Mouse (Mus musculus): ENCODE data around the gene Gm2a. TPM values are rescaled to one million over a fixed set of nuclear protein-coding genes. Genes with fewer than 3 reads are reported as not detected.
"Not testable (repeated sequence)": the region's sequence is repeated elsewhere in the genome, so short reads cannot be mapped to it uniquely, and the experiment has no call there.

Gm2a gene
- total and polyA plus RNA-seq, 3 experiments: 0.19 to 0.52 TPM; not detected in 1

DNA sequence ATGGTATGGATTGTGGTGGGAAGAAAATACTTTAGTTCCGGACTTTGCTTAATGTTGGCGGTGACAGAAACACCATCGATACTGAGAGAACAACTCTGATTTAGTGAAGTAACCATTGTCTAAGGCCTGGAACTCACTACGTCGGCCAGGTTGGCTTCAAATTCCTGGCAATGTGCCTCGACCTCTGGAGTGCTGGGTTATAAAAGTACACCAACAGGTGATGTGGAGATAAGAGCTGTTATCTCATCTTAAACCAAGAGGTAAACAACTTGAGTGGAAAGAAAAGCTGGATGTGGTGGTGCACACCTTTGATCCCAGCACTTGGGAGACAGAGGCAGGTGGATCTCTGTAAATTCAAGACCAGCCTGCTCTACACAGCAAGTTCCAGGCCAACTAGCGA lies 4.8 kb upstream of the Gm2a start (continued):
- no peak for TF ChIP-seq GATA1 (IDR thresholded peaks at IDR 0.05; ENCODE audit: low read depth, low read length)

DNA sequence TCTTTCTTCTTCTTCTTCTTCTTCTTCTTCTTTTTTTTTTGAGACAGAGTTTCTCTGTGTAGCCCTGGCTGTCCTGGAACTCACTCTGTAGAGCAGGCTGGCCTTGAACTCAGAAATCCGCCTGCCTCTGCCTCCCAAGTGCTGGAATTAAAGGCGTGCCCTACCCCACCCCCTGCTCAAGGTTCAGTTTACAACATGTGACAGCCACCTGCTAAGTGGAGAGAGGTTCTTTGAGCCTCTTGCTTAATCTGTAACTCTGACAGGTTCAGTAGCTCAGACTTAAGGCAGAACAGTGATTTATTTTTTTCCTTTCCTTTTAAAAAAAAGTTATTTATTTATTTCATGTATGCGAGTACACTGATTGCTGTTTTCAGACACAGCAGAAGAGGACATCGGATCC lies 1.6 kb upstream of the Gm2a start:
- H3K27ac ChIP-seq (ENCODE audit: control insufficient read depth, low read depth, low read length); H3K9me3 ChIP-seq (replicated peaks; ENCODE audit: insufficient read depth, low read length); H3K4me3 ChIP-seq (ENCODE audit: control insufficient read depth in 1 of 2, insufficient read depth in 1 of 2, low read depth in 2 of 2, low read length in 2 of 2); H3K36me3 ChIP-seq (ENCODE audit: control insufficient read depth in 1 of 2, insufficient read depth in 2 of 2, low read length in 2 of 2); DNase-seq (ENCODE audit: low read depth, low spot score); H3K9ac ChIP-seq (ENCODE audit: control insufficient read depth, low read depth, low read length, poor library complexity, severe bottlenecking); H3K79me2 ChIP-seq (ENCODE audit: control insufficient read depth, insufficient read depth, low read length, poor library complexity); H3K4me1 ChIP-seq (ENCODE audit: control insufficient read depth in 1 of 2, insufficient read depth in 2 of 2, low read length in 2 of 2): not testable (repeated sequence)
- H3K27me3 ChIP-seq (ENCODE audit: control insufficient read depth in 1 of 2, insufficient read depth in 2 of 2, low read length in 2 of 2): peaks cover 6 to 21% of the 10 kb centered on the region in 2 experiments

DNA sequence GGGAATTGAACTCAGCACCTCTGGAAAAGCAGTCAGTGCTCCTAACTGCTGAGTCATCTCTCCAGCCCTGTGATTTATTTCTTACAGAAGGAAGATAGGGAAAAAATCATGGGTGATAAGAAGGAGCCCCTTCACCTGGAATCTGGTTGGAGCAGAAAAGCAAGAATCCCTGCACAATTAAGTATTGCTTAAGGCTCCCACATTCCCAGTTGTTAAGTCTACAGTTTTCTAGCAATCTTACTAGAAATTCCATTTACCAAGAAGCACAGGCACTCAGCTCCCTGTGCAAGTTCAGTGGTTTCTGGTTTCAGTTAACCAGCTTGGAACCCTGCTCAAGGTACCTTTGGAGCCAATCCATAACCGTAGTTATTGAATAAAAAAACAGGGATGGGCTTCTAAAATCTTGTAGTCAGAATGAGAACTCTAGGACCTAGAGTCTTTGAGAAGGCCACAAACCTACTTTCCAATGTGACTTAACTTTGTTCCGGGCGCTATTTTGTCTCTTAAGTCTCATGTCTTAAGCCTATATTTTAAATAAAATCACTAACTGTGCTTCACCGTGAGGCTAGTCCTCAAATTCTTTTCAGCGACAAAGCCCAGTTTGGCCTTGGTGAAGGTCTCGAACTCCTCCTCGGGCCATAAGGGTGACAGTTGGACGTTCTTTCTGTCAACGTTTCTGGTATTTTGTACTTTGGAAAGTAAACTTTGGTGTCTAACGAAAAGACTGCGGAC lies 1.0 kb upstream of the Gm2a start:
- Histone ChIP-seq H3K36me3 (ENCODE audit: control insufficient read depth in 1 of 2, insufficient read depth in 2 of 2, low read length in 2 of 2) (peaks cover 0 to 9% of the 10 kb centered on the region in 2 experiments; a peak in 2 of 4 replicates), H3K4me1 (ENCODE audit: control insufficient read depth in 1 of 2, insufficient read depth in 2 of 2, low read length in 2 of 2) (peaks cover 4 to 6% of the 10 kb centered on the region in 2 experiments), H3K27ac (ENCODE audit: control insufficient read depth, low read depth, low read length) (peak overlapping the region; percentile 41), H3K79me2 (ENCODE audit: control insufficient read depth, insufficient read depth, low read length, poor library complexity) (no peaks in the 10 kb centered on the region), H3K9me3 (replicated peaks; ENCODE audit: insufficient read depth, low read length) (no peaks in the 10 kb centered on the region), H3K9ac (ENCODE audit: control insufficient read depth, low read depth, low read length, poor library complexity, severe bottlenecking) (peak overlapping the region; percentile 37), H3K4me3 (ENCODE audit: control insufficient read depth in 1 of 2, insufficient read depth in 1 of 2, low read depth in 2 of 2, low read length in 2 of 2) (peak overlapping the region; percentile 50 to 84), H3K27me3 (ENCODE audit: control insufficient read depth in 1 of 2, insufficient read depth in 2 of 2, low read length in 2 of 2) (peaks cover 6 to 20% of the 10 kb centered on the region in 2 experiments)
- TF ChIP-seq HCFC1 (IDR thresholded peaks at IDR 0.05; ENCODE audit: low read depth, low read length) (no peak), CHD2 (IDR thresholded peaks at IDR 0.05; ENCODE audit: low read length) (no peak), GATA1 (IDR thresholded peaks at IDR 0.05; ENCODE audit: low read depth, low read length) (peak; percentile 17; the same call in 1 of the 2 replicates), TCF12 (IDR thresholded peaks at IDR 0.05; ENCODE audit: low read depth, low read length) (0 out of 2 replicates have a peak, but pooled peaks have one; percentile 26), GABPA (IDR thresholded peaks at IDR 0.05; ENCODE audit: low read depth, low read length) (no peak), RAD21 (IDR thresholded peaks at IDR 0.05; ENCODE audit: low read depth, low read length) (no peak), MAX (IDR thresholded peaks at IDR 0.05; ENCODE audit: low read length) (no peak), CHD1 (IDR thresholded peaks at IDR 0.05; ENCODE audit: low read depth, low read length) (peak; percentile 67; the same call in 1 of the 2 replicates), KAT2A (conservative IDR thresholded peaks at IDR 0.05; ENCODE audit: low read depth, low read length) (no peak), BHLHE40 (IDR thresholded peaks at IDR 0.05; ENCODE audit: borderline replicate concordance, low read depth, low read length) (no peak), CTCF (IDR thresholded peaks at IDR 0.05 in 2 of 3, conservative IDR thresholded peaks at IDR 0.05 in 1 of 3; ENCODE audit: control insufficient read depth in 1 of 3, insufficient read depth in 1 of 3, low read depth in 2 of 3, low read length in 3 of 3, poor library complexity in 1 of 3, severe bottlenecking in 1 of 3) (no peak), ZC3H11A (IDR thresholded peaks at IDR 0.05; ENCODE audit: low read depth, low read length) (no peak), TBP (IDR thresholded peaks at IDR 0.05; ENCODE audit: low read depth, low read length) (no peak), E2F4 (IDR thresholded peaks at IDR 0.05; ENCODE audit: borderline replicate concordance, low read depth, low read length) (no peak), RCOR1 (IDR thresholded peaks at IDR 0.05; ENCODE audit: low read depth, low read length) (peak; percentile 71), MAFK (IDR thresholded peaks at IDR 0.05; ENCODE audit: borderline replicate concordance, low read depth, low read length) (no peak), JUND (IDR thresholded peaks at IDR 0.05; ENCODE audit: low read depth, low read length) (no peak), MYB (IDR thresholded peaks at IDR 0.05; ENCODE audit: low read depth, low read length) (peak; percentile 79; the same call in 1 of the 2 replicates), MAZ (IDR thresholded peaks at IDR 0.05; ENCODE audit: low read depth, low read length) (no peak), ETS1 (IDR thresholded peaks at IDR 0.05; ENCODE audit: low read depth, low read length) (no peak), ZMIZ1 (IDR thresholded peaks at IDR 0.05; ENCODE audit: low read depth, low read length) (no peak), SIN3A (IDR thresholded peaks at IDR 0.05; ENCODE audit: low read length) (no peak), SMC3 (IDR thresholded peaks at IDR 0.05; ENCODE audit: low read depth, low read length) (no peak), NRF1 (IDR thresholded peaks at IDR 0.05; ENCODE audit: insufficient read depth, low read depth, low read length, poor library complexity, severe bottlenecking) (no peak), EP300 (IDR thresholded peaks at IDR 0.05; ENCODE audit: low read depth in 1 of 2, low read length in 2 of 2) (no peak; a peak in 1 of 4 replicates), POLR2A (IDR thresholded peaks at IDR 0.05; ENCODE audit: control insufficient read depth in 1 of 2, insufficient read depth in 1 of 2, low read depth in 1 of 2, low read length in 2 of 2, poor library complexity in 1 of 2) (no peak)
- DNase-seq (ENCODE audit: low read depth, low spot score): no peak
